Mouse (Mus musculus): ENCODE data around the gene BC016579.

Gene BC016579

DNA sequence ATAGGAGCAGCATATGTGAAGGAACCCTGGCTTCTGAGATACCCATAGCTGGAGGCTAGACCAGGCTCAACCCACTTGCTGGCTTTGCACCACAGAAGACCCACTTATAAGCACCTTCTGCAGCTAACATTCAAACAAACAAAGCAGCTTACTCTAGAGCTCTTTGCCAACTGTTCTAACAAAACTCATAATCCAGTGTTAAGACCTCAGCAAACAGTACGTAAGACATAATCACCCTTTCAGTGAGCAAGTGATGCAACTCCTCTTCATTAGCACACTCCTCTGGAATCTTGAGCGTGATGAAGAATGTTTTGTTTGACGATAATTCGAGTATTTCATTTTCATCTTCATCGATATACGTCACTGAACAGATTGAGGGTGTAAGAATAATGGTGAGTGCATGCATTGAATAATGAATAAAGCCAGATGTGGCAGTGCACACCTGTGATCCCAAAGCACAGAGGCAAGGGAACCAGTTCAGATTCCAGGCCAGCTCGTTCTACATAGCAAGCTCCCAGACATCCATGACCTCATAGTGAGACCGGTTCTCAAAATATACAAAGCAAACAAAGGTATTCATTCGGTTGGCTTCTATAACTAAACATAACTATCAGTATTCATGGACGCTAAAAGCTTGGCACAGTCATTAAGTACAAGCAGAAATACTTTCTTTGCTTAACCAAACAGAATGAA, 13.7 kb downstream of the BC016579 start:
- no peak for DNase-seq

DNA sequence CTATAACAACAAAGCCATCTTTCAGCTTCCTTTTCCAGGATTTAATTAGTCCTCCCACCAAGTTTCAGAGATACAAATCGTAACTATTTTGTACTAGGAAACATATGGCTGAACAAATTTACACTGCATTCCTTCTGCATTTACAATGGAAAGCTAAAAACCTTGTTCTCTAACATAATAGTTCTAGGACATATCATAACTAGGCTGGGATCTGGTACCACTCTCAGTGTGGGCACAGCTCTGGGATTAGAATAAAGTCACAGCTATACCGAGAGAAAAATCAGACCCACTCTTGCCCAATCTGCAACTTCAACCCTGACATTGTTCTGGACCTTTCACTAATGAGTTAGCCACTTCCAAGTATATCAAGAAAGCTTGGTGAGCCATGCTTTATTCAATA, 18.0 kb downstream of the BC016579 start:
- DNase-seq, result no peak

GRCm38 (mm10) chr16:45632420-45632819, 21.4 kb downstream of the BC016579 start:
- DNase-seq, result no peak

DNA sequence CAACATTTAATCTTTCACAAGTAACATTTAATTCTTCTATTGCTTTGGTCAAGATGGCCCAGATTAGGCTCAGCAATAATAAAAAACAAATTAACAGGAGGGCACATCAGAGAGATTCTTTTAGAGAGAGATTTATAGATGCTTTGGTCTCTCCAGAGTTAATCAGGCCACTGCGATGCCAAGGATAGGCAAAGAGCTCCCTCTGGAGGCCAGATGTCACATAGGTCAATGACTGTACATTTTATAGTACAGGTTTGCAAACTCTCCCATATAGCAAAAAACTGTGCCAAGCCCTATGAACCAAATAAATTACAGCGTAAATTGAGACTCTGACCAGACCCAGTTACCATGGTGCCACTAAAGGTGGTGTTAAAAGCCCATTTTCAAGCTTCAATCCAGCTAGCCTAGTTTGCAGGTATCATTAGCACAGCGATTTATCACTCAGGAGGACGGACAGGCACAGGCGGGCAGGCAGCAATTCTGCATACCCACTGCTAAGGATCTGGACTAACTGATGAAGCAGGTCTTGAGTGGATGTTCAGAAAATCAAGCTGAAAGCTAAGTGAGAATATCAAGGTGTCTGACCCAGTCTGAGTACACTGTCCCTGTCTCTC, 23.4 kb downstream of the BC016579 start:
- DNase-seq, result peak; percentile 85

- peak; percentile 6 to 48 for DNase-seq
Measured at GRCm38 (mm10) chr16:45629497-45630105, 24.3 kb downstream of the BC016579 start.

- DNase-seq, result no peak
Measured at GRCm38 (mm10) chr16:45625342-45625741, 28.5 kb downstream of the BC016579 start.

GRCm38 (mm10) chr16:45624791-45625190, 29.1 kb downstream of the BC016579 start:
- DNase-seq, result no peak

GRCm38 (mm10) chr16:45623230-45623629, 30.6 kb downstream of the BC016579 start:
- no peak for DNase-seq

DNA sequence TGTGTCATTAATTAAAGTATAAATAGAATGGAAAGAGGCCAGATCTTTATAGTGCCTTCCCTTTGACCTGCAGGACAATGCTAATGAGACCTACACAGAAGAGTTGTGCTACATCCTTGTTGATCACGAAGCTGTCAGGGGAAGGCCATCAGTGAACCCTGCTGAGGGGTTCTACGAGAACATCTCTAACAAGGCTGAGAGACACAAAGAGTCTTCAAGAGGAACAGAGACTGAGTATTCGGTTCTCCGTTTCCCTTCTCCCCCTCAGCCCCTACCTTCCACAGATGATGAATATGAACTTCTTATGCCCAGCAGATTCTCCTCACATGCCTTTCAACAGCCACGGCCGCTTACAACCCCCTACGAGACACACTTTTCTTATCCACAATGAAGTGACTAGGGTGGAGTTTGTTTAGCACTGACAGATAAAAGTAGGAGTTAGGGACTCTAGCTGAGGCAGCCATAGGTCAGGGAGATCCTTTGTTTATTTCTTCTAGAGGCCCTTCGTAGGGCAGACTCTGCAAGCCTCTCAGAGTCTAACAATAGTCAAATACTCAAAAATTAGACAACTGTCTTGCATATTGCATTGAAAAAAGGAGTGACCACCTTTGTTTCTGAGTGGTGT, 34.0 kb downstream of the BC016579 start:
- DNase-seq, result no peak

- DNase-seq, result no peak
Measured at GRCm38 (mm10) chr16:45615944-45616343, 37.9 kb downstream of the BC016579 start.

- DNase-seq, result no peak
Measured at GRCm38 (mm10) chr16:45613247-45613646, 40.6 kb downstream of the BC016579 start.

DNA sequence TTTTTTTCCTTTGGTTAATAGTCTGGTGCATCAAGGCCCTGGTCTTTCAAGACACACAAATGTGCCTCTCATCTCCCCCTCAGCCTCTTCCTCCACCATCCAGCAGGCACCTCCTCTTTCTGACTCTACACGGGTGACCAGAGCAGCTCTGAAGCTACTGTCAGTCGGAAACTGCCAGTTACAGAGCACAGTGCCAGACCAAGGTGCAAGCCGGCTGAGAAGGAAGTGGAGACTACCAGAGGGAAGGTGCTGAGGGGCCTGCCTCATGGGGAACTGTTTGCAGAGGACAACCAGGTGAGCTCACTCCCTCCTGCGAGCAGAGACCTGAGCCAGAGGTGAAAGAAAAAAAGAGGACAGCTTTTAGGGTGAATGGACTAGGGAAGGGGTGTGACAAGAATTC, 43.6 kb downstream of the BC016579 start, which contains the start of gene Gcsam:
Gcsam (plus strand) TSS at position 114 of the 400 bp plus-strand sequence.
- DNase-seq, result no peak

DNA sequence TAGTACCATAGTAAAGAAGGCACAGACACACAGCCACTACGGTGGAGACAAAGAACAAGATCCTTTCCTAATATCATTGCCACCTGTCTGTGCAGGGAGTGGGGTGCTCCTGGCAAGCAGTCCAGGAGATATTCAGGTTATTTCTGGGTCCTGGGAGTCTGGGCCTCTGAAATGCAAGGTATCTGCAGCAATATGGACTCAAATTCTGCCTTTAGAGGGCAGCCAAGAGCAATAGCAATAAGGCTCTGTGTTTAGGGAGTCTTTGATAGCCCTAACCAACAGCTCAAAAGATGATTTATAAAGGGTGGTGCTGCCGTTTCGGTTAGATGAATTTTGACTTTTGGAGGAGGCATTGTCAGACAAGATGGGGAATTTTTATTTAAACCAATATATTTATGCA, 44.6 kb downstream of the BC016579 start:
- peak; percentile 30 to 52 for DNase-seq

- no peak for DNase-seq
Measured at GRCm38 (mm10) chr16:45608481-45608954, 45.4 kb downstream of the BC016579 start.

DNA sequence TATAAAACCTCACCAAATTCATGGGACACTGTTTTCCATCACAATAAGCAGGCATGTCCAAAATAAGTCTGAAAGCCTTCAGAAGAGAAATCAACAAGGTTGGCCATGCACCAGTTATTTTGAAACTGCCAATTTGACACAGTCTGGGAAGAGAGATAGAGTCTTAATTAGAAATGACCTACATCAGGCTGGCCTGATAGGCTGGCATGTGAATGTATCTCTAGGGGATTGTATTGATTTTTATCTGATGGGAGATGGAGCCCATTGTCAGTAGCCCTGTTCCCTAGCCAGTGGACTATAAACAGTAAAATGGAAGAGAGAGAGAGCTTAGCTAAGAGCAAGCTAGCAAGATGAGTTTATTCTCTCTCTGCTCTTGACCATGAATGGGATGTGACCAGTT, 58.4 kb downstream of the BC016579 start:
- DNase-seq, result no peak

- DNase-seq, result no peak
Measured at GRCm38 (mm10) chr16:45593656-45594055, 60.2 kb downstream of the BC016579 start.

- peak; percentile 28 to 37 for DNase-seq
Measured at GRCm38 (mm10) chr16:45582512-45582911, 71.4 kb downstream of the BC016579 start.

DNA sequence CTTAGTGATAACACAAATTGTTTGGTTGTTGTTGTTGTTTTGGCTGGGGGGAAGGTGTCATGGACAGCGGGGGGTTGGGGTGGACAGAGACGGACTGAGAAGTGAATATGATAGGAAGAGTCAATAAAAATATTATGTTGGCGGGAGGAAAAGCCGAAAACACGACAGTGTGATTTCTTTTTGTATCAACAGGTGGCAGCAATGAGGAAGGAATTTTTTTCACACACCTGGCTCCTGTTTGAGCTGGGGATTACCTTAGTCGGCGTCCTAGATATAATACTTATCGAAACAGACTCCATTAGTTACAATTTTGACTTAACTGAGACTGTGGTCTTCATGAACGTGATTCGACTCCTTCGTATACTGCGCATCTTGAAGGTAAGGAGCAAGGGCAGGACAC, 74.0 kb downstream of the BC016579 start:
- no peak for DNase-seq
